Mouse (Mus musculus) CD4-positive helper T cell, adult 2 months (primary cell): ENCODE measurements around the gene Dnttip2.

Source experiments
- DNase-seq: peaks from one replicate; pipeline ENCODE4 v3.0.0-alpha.2; 2012; ENCODE audit warnings: low read depth, missing footprints, low spot score

Dnttip2 gene

GRCm38 (mm10) chr3:122290696-122291095, 16.5 kb downstream of the Dnttip2 start:
- DNase-seq = no peak

DNA sequence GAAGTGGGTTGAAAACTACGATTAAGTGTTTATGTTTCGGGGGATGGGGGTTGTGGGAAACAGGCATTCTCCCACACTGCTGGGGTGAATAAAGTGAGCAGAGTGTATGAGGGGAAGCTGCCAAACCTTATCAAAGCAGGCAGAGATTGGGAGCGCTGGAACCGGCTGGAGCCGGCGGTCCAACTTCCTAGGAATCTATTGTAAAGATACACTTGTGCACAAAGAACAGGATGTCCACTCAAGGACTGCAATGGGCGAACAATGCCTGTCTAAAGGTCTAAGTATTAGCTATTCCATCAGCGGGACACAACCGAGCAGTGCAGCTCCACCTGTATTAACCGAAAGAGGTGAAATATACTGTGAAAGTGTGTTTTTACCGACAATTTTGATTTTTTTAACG, 17.6 kb downstream of the Dnttip2 start:
- no peak for DNase-seq

DNA sequence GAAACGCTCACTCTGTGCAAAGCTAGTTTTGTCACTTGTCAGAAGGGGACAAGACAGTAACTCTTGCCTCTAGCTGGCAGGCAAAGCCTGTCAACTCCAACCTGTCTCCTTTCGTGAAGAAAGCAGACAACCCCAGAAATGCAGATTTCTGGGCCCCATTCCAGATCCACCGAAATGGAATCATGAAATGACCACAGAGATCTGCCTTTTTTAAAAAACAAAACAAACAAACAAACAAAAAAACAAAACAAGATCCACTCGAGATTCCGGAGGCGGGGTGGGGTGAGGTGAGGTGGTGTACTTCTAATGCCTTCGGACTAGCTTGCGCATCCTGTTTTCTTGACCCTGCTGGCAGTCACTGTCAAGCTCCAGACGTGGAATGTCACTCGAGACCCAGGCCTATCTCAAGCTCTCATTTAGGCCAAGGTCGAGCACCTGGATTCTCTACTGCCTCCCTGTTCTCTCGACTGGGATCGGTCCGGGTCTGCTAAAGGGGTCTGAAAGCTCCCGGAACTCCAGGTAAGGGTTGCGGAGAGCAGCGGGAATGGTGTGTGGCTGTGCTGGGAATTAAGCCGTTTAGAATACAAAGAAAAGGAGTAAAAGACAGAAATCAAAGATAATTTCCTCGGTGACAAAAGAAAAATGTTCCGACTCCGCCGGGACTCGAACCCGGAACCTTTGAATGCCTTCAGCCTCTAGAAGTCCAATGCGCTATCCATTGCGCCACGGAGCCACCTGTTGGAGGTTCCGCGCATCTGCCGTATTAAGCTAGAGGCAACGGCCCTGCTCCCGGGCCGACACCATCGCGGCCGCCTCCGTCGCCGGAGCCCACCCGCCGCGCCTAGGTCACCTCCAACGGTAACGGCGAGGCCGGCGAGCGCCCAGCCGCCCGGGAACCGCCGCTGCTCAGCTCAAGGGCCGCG, 18.4 kb downstream of the Dnttip2 start:
- peak; percentile 92 for DNase-seq

GRCm38 (mm10) chr3:122293223-122293953, 19.2 kb downstream of the Dnttip2 start:
- no peak for DNase-seq

- DNase-seq = peak; percentile 93
Observed at GRCm38 (mm10) chr3:122293954-122294850, 20.0 kb downstream of the Dnttip2 start, which contains the start of gene Bcar3. Gene Bcar3 (plus strand): TSS chr3:122294136.

- peak; percentile 64 for DNase-seq
Observed at GRCm38 (mm10) chr3:122295511-122295910, 21.3 kb downstream of the Dnttip2 start.

DNA sequence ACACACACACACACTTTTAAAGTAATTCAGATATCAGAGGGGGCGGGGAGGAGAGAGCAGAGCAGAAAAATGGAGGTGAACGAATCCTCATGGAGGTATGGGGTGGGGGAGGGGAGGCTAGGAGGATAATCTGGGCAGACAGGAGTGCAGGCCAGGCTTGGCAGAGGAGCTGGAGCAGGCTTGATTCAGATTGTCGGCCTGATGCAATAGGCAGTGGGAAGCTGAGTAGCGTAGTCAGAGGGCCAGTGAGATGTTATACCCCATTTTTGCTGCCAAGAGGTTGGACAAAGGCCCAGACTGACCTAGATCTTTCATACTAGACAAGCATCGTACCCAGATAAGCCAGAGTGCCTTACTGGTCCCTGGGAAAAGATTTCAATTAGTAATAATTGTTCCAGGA, 22.8 kb downstream of the Dnttip2 start:
- DNase-seq = no peak

DNA sequence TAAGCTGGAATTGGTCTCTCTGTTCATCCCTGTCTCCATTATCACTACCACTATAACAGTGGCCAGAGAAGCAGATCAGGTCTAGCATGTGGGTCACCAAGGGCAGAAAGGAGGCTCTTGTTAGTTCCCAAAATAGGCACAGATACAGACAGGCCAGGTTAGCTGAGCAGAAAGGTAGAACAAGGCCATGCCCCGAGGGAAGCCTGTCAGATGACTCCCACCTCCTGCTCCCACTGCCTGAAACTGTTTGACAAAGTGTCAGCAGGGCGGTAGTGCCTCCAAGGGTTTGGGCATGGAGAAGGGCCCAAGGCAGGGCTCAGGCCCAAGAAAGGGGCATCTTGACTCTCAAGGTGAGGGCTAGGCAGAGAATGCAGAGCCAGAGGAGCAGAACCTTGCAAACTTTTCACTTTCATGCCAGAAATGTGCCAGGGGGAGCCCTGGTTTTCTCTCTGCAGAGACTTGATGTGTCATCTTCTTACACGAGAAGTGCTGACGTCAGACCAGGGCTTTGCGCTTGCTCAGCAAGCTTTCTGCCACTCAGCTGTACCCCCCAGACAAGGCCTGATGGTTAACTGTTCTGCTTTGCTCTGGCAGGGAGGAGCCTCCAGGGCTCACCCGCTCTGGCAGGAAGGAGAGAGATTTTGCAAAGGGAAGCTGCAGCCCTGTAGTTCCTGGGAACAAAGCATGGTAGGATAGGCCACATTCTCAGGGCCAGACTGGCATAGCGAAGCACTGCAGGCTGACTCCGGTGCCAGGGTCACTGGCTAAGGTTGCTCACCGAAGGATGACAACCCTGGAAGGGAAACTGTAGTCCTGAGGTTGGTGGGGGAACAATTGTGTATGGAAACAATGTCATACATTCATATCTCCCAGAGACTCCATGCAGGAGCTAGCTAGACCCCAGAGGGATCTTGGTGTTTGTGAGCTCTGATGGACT, 27.1 kb downstream of the Dnttip2 start:
- no peak for DNase-seq

- DNase-seq = no peak
Observed at GRCm38 (mm10) chr3:122304560-122304959, 30.4 kb downstream of the Dnttip2 start.

DNA sequence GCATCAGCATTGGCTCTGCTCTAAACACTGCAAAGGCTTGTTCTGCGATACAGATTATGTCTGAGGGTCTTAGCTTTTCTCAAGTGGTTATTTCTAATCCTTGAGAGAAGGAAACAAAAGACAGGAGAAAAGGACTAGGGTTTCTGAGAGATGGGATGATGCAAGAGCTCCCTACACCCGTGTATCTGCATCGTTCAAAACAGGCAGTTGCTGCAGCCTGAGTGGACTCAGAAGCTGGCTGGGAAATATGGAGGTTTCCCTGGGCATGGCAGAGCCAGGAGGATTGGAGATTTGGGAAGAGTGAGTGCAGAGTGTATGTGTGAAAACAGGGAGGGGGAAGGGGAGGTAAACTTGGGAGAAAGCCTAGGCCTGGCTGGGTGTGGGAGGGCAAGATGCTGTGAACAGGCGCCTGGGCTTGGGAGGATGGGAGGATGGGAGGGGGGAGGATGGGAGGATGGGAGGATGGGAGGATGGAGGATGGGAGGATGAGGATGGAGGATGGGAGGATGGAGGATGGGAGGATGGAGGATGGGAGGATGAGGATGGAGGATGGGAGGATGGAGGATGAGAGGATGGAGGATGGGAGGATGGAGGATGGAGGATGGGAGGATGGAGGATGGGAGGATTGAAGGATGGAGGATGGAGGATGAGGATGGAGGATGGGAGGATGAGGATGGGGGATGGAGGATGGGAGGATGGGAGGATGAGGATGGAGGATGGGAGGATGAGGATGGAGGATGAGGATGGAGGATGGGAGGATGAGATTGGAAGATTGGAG, 33.9 kb downstream of the Dnttip2 start:
- peak; percentile 32 for DNase-seq

GRCm38 (mm10) chr3:122308981-122309380, 34.8 kb downstream of the Dnttip2 start:
- DNase-seq = peak; percentile 26

- DNase-seq = peak; percentile 58
Observed at GRCm38 (mm10) chr3:122312078-122312477, 37.9 kb downstream of the Dnttip2 start.

GRCm38 (mm10) chr3:122312936-122313629, 38.9 kb downstream of the Dnttip2 start:
- no peak for DNase-seq

- DNase-seq = no peak
Observed at GRCm38 (mm10) chr3:122313936-122314335, 39.7 kb downstream of the Dnttip2 start.

DNA sequence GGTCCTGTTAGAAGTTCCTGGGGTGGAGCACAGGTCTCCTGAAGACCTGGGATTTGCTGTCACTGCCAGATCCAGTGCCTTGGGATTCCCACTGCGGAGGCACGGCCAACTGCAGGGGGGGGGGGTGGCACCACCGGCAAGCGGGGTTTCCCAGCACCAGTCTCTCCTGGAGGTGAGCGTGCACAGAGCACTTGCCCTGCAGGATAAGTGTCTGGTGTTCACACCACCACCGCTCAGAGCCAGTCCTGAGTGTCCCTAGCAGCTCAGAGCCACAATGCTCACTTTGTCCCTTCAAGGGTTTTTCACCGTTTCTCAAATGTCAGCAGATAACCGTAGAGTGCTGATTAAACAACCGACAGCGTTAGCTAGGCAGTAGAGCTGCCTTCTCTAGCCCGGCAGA, 42.4 kb downstream of the Dnttip2 start:
- no peak for DNase-seq

GRCm38 (mm10) chr3:122317339-122317738, 43.2 kb downstream of the Dnttip2 start:
- no peak for DNase-seq

DNA sequence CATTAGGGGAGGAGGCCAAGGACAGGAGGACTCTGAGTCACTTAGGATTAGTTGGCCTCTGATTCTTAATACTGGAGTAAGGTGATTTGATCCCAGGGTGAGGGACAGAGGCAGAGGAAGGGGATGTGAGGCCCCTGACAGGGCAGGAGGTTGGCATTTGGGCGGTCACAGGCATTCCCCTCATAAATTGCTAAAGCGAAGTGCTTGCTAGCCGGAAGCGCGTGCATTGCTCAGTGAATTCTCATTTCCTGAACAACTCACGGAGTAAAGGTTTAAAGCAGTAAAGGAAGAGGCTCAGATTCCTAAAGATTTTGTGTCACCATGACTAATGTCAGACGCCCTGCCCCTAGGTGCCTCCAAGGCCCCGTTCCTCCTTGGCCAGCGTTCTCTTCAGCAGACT, 48.0 kb downstream of the Dnttip2 start:
- no peak for DNase-seq

- no peak for DNase-seq
Observed at GRCm38 (mm10) chr3:122323841-122324240, 49.7 kb downstream of the Dnttip2 start.

- DNase-seq = no peak
Observed at GRCm38 (mm10) chr3:122324528-122324927, 50.3 kb downstream of the Dnttip2 start.
